Mouse (Mus musculus) lung, embryonic 14.5 days (tissue): ENCODE measurements around the gene Zmiz2. TPM values are rescaled to one million over a fixed set of nuclear protein-coding genes. Genes with fewer than 3 reads are reported as not detected.

Source experiments
- ATAC-seq: fragments of 200-750 bp; cut with Nextera tagmentation; 2 replicates; pipeline ENCODE4 v1.8.0; 2017; ENCODE audit warnings: mild to moderate bottlenecking, moderate TSS enrichment, moderate library complexity; ENCODE audit not compliant: insufficient read depth
- DNase-seq: peaks from one replicate; pipeline ENCODE4 v3.0.0-alpha.2; 2015
- H3K27ac ChIP-seq: fragments of 300-500 bp; sonication (generic); 2 replicates; pipeline ENCODE4 v1.5.1; 2014; ENCODE audit warnings: low read depth, mild to moderate bottlenecking, moderate library complexity
- H3K27me3 ChIP-seq: fragments of 300-500 bp; sonication (generic); 2 replicates; pipeline ENCODE4 v1.6.1; 2014; ENCODE audit warnings: low read length, control low read depth; ENCODE audit not compliant: insufficient read depth
- H3K36me3 ChIP-seq: fragments of 300-500 bp; sonication (generic); 2 replicates; pipeline ENCODE4 v1.6.1; 2014; ENCODE audit warnings: control low read depth; ENCODE audit not compliant: insufficient read depth
- H3K4me1 ChIP-seq: fragments of 300-500 bp; sonication (generic); 2 replicates; pipeline ENCODE4 v1.6.1; 2014; ENCODE audit warnings: antibody characterized with exemption, control low read depth; ENCODE audit not compliant: insufficient read depth
- H3K4me2 ChIP-seq: fragments of 300-500 bp; sonication (generic); 2 replicates; pipeline ENCODE4 v1.6.1; 2014; ENCODE audit warnings: mild to moderate bottlenecking
- H3K4me3 ChIP-seq: fragments of 300-500 bp; sonication (generic); 2 replicates; pipeline ENCODE4 v1.5.1; 2014; ENCODE audit warnings: low read depth, low read length
- H3K9ac ChIP-seq: fragments of 300-500 bp; sonication (generic); 2 replicates; pipeline ENCODE4 v1.6.1; 2014
- H3K9me3 ChIP-seq: fragments of 300-500 bp; sonication (generic); 2 replicates; pipeline ENCODE4 v1.6.1; 2016; ENCODE audit warnings: low read depth, low read length, control low read depth
- CTCF ChIP-seq: IDR thresholded peaks from 2 replicates; pipeline ENCODE4 v1.5.1; 2016; ENCODE audit warnings: antibody characterized with exemption, low read depth
- WGBS: fragments of 180-500 bp; shearing (Covaris S2); extraction: QIAGEN DNeasy Blood & Tissue Kit; methylation state at CpG from one replicate; pipeline ENCODE4 v1.1.7; 2014; 5-methylcytosine and 5-hydroxymethylcytosine counted together
- polyA plus RNA-seq: library from polyadenylated mRNA; unstranded; fragments of >200 nt; fragmentation: Nextera tagmentation; extraction: Ambion mirVana; gene quantifications from 2 replicates; pipeline ENCODE4 v1.2.1, GENCODE M21; 2014

Gene Zmiz2
- polyA plus RNA-seq, 1 experiment from 2014 or later = 12.9 TPM

DNA sequence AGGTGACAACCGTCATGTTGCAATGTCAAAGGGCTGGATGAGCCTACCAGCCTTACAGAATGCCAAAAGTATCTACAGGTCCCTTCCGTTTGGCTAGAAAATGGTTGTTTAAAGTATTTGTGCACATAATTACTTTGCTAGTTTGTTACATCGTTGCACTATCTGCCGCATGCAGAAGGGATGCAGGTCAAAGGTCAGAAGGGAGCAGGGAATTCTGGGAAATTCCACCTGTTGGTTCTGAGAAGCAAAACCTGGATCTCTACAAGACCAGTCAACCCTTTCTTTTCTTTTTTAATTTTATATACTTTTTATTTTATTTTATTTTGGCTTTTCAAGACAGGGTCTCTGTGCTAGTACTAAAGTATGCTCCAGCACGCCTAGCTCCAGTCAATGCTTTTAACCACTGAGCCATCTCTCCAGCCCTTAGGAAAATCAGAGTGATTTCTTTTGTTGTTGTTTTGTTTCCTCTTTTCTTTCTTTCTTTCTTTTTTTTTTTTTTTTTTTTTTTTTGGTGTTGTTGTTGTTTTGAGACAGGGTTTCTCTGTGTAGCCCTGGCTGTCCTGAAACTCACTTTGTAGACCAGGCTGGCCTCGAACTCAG is 648 bp upstream of the Zmiz2 start:
- Histone ChIP-seq H3K4me3 (peak overlapping the region; percentile 89), H3K9me3 (no peaks in the 10 kb centered on the region), H3K4me1 (no peaks in the 10 kb centered on the region), H3K36me3 (peaks cover 9% of the 10 kb centered on the region), H3K4me2 (peak overlapping the region; percentile 86), H3K27me3 (no peaks in the 10 kb centered on the region), H3K9ac (peak overlapping the region; percentile 85), H3K27ac (peak overlapping the region; percentile 93)
- 88% methylated on average over 6 of the region's 6 CpGs for WGBS
- ATAC-seq = no peak
- DNase-seq = no peak
- no peak for TF ChIP-seq CTCF

DNA sequence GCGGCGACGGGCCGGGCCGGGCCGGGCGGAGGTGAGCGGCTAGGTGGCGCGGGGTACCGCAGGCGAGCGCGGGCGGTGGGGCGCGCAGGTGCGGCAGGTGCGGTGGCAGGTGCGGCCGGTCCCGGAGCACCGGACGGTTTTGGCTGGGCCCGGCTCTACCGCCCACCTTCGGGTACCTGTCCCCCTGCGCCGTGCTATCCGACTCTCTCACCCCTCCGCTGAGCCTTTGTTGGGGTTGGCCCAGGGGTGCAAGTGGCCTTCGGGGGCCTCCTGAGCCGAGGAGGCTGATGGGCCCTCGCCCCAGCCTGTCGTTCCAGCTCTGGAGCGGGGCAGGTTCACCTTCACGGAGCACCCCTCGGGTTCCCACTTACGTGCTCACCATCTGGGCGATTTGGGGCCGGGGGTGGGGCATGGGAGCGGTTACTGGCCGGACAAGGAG is 628 bp downstream of the Zmiz2 start:
- no peak for TF ChIP-seq CTCF
- peak overlapping the region; percentile 89 for H3K4me3 ChIP-seq
- H3K4me2 ChIP-seq = peak overlapping the region; percentile 86
- H3K9me3 ChIP-seq = no peaks in the 10 kb centered on the region
- peaks cover 11% of the 10 kb centered on the region for H3K36me3 ChIP-seq
- H3K9ac ChIP-seq = peak overlapping the region; percentile 85
- H3K27ac ChIP-seq = peak overlapping the region; percentile 12; the same call in 1 of the 2 replicates
- H3K4me1 ChIP-seq = no peaks in the 10 kb centered on the region
- peak; percentile 18 for DNase-seq
- no peaks in the 10 kb centered on the region for H3K27me3 ChIP-seq
- ATAC-seq = peak; percentile 35
- WGBS = under 1% methylated on average over 38 of the region's 43 CpGs

DNA sequence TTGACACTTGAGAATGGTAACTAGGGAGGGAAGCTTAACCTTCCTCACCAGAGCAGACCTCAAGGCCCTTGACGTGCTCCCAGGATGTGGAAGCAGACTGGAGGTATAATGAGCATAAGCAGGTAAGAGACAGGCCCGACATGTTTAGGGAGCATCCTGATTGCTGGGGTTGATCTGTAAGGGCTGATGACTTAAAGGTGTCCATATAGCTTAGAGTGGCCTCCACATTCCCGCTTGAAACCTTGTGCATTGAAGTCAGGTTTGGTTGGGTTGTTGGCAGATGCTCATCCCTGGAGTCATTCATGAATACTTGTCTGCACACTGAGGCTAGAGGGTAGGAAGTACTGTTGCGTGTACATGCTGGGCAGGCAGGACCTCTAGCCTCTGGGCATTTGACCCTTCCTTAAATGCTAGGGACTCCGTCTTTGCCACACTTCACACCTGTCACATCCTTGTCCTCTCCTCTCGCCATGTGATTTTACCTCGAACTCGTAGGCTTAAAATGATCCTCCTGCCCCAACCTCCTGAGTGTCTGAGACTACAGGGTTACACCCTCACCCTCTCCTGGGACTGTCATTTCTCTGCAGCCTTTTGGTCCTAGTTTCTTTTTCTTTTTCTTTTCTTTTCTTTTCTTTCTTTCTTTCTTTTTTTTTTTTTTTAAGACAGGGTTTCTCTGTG is 1.6 kb downstream of the Zmiz2 start:
- ATAC-seq = no peak
- Histone ChIP-seq H3K9ac (peak overlapping the region; percentile 85), H3K27me3 (no peaks in the 10 kb centered on the region), H3K9me3 (no peaks in the 10 kb centered on the region), H3K4me2 (peak overlapping the region; percentile 86), H3K36me3 (peaks cover 14% of the 10 kb centered on the region), H3K27ac (no peak overlapping the region), H3K4me1 (no peaks in the 10 kb centered on the region), H3K4me3 (peak overlapping the region; percentile 89)
- 75% methylated on average over 8 of the region's 8 CpGs for WGBS
- DNase-seq = no peak
- TF ChIP-seq CTCF = no peak

DNA sequence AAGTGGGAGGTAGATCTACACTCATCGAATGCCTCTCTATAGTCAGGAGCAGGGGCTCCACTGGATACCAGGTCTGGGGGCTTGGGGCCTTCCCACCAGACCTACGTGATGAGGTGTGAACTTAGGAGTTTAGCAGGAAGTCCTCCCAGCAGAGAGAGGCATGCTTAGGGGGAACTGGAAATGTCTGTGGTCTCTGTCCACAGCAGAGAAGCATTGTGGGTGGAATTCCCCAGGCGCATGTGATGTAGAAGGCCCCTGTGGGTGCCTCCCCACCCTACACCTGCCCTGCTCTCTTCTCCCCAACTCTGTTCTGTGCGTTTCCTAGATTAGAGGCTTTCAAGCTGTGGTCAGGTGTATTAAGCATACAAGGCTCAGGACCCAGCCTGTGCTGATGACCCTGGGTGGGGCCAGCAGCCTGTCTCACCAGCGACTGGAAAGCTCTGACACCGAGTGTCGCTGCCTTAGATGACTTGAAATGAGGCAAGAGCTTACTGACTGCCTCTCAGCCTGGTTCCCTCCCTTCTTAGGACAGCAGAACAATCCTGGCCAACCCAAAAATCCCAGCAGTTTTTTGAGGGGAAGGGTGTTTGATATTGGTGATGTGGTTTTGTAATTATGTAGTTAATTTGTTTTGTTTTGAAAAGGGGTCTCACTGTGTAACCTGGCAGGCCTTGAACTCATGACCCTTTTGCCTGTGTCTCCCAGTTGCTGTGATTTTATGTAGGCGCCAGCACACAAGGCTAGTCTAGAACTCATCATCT is 2.8 kb downstream of the Zmiz2 start:
- WGBS = 78% methylated on average over 8 of the region's 8 CpGs
- no peak for TF ChIP-seq CTCF
- Histone ChIP-seq H3K4me1 (no peaks in the 10 kb centered on the region), H3K36me3 (peaks cover 26% of the 10 kb centered on the region), H3K4me2 (no peak overlapping the region), H3K9me3 (no peaks in the 10 kb centered on the region), H3K27me3 (no peaks in the 10 kb centered on the region), H3K27ac (no peak overlapping the region), H3K9ac (no peak overlapping the region), H3K4me3 (no peak overlapping the region)
- no peak for ATAC-seq
- DNase-seq = no peak

DNA sequence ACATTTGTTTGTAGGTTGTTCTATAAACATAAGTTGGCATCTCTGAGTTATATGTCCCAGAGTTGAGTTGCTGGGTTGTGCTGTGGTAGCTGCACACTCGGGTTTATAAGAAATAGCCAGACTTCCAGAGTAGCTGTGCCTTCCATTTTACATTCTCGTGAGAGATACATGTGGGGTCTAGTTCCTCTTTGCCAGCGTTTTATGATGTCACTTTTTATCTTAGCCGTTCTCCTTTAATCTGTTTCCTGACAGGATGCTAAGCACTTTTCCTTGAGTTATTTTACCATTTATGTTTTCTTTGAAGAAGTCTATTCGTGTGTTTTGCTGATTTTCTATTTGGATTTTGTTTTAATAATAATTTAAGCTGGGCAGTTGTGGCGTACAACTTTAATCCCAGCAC is 4.0 kb downstream of the Zmiz2 start:
- ATAC-seq = no peak
- Histone ChIP-seq H3K9me3 (no peaks in the 10 kb centered on the region), H3K27ac (no peak overlapping the region), H3K36me3 (peaks cover 37% of the 10 kb centered on the region), H3K4me1 (no peaks in the 10 kb centered on the region), H3K4me2 (no peak overlapping the region), H3K4me3 (no peak overlapping the region), H3K9ac (no peak overlapping the region), H3K27me3 (no peaks in the 10 kb centered on the region)
- DNase-seq = no peak
- 67% methylated on average over 6 of the region's 6 CpGs for WGBS
- TF ChIP-seq CTCF = no peak

DNA sequence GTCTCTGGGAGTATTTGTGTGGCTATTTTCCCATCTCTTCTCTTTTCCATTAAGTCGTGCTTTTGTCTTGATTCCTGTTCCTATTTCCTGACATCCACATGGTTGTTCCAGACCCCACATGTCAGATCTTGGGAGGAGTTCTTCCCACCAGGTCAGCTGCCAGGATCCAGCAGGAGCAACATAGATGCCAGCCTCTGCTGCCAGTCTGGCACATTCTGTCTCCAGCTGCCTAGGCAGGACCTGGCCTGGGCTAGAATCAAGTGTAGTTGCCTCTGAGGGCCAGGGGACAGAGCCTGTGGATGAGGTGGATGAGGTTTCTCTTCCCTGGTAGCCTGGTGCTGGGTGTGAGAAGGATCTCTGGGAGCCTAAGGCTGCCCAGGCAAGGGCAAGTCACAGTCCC is 5.0 kb downstream of the Zmiz2 start:
- Histone ChIP-seq H3K4me3 (no peak overlapping the region), H3K4me2 (no peak overlapping the region), H3K9me3 (no peaks in the 10 kb centered on the region), H3K27ac (peak overlapping the region; percentile 82; the same call in 1 of the 2 replicates), H3K9ac (peak overlapping the region; percentile 18; the same call in 1 of the 2 replicates), H3K36me3 (peaks cover 47% of the 10 kb centered on the region), H3K4me1 (no peaks in the 10 kb centered on the region), H3K27me3 (no peaks in the 10 kb centered on the region)
- ATAC-seq = no peak
- no peak for DNase-seq
- TF ChIP-seq CTCF = no peak
- 58% methylated on average over 1 of the region's 1 CpGs for WGBS

DNA sequence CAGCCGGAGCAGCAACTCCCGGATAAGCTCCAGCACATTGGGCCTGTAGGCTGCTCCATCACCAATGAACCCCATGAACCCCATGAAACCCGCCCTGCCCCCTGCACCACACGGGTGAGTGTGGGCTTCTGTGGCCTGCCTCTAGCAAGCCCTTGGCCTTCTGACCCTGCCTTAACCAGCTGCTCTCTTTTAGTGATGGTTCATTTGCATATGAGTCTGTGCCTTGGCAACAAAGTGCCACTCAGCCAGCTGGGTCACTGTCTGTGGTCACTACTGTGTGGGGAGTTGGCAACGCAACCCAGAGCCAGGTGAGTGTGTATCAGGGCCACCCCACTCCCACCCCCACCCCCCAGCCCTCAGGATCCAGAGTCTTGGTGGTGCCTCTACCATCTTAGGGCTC is 6.7 kb downstream of the Zmiz2 start:
- Histone ChIP-seq H3K36me3 (peaks cover 63% of the 10 kb centered on the region), H3K4me1 (no peaks in the 10 kb centered on the region), H3K9me3 (no peaks in the 10 kb centered on the region), H3K4me2 (no peak overlapping the region), H3K27me3 (no peaks in the 10 kb centered on the region), H3K9ac (no peak overlapping the region), H3K27ac (no peak overlapping the region), H3K4me3 (no peak overlapping the region)
- ATAC-seq = no peak
- DNase-seq = no peak
- 87% methylated on average over 5 of the region's 5 CpGs for WGBS
- no peak for TF ChIP-seq CTCF
